Mouse (Mus musculus) thymus, postnatal 25 days (tissue): ENCODE measurements around the gene Gm20661.
"Not testable (repeated sequence)": the region's sequence is repeated elsewhere in the genome, so short reads cannot be mapped to it uniquely, and the experiment has no call there.

Experiments used
- DNase-seq: peaks from one replicate; pipeline ENCODE4 v3.0.0; 2022

The Gm20661 gene

GRCm38 (mm10) chr9:108002778-108003530 lies 20.1 kb downstream of the Gm20661 start:
- DNase-seq = no peak

GRCm38 (mm10) chr9:108003531-108003890 lies 20.7 kb downstream of the Gm20661 start:
- peak; percentile 51 for DNase-seq

GRCm38 (mm10) chr9:108008041-108008440 lies 25.2 kb downstream of the Gm20661 start:
- DNase-seq = no peak

- DNase-seq = no peak
These were observed 27.5 kb downstream of the Gm20661 start for GRCm38 (mm10) chr9:108010385-108010784.

GRCm38 (mm10) chr9:108013577-108013976 lies 30.7 kb downstream of the Gm20661 start:
- not testable (repeated sequence) for DNase-seq

- DNase-seq = no peak
These were observed 34.3 kb downstream of the Gm20661 start for GRCm38 (mm10) chr9:108017127-108017526.

GRCm38 (mm10) chr9:108020741-108021140 lies 37.9 kb downstream of the Gm20661 start:
- DNase-seq = no peak

GRCm38 (mm10) chr9:108023216-108023615 lies 40.4 kb downstream of the Gm20661 start:
- DNase-seq = no peak

- no peak for DNase-seq
These were observed 43.7 kb downstream of the Gm20661 start for GRCm38 (mm10) chr9:108026584-108026983.

GRCm38 (mm10) chr9:108027867-108028266 lies 45.0 kb downstream of the Gm20661 start:
- no peak for DNase-seq

GRCm38 (mm10) chr9:108032126-108032525 lies 49.3 kb downstream of the Gm20661 start:
- no peak for DNase-seq

- no peak for DNase-seq
These were observed 52.7 kb downstream of the Gm20661 start for GRCm38 (mm10) chr9:108035331-108036156.
